Mouse (Mus musculus) mouse embryonic stem cell (cell line): ENCODE measurements around the gene 4933407L21Rik.
"Not testable (repeated sequence)": the region's sequence is repeated elsewhere in the genome, so short reads cannot be mapped to it uniquely, and the experiment has no call there.

Experiments
- in situ Hi-C, 2 experiments: fragments of 300-500 bp; cut with MboI; formaldehyde crosslinking; loops; 1 replicate in 1 of 2; 3 replicates in 1 of 2; pipeline ENCODE4 v1.14.3; 2019 to 2020; ENCODE audit warnings: low sequenced_read_pairs in 2 of 2, low pct_unique_long_range_greater_than_20kb in 1 of 2, mixed read lengths in 1 of 2; ENCODE audit not compliant: unreplicated experiment in 1 of 2

Gene 4933407L21Rik

GRCm38 (mm10) chr1:85988351-85988750 is 60.1 kb downstream of the 4933407L21Rik start:
- in situ Hi-C loops, result no loop called here

GRCm38 (mm10) chr1:85988882-85989281 is 60.6 kb downstream of the 4933407L21Rik start:
- in situ Hi-C loops, result not testable (repeated sequence)
